Mouse (Mus musculus) kidney, adult 8-10 months (tissue): ENCODE results near the gene Chek2.
"Not testable (repeated sequence)": the region's sequence is repeated elsewhere in the genome, so short reads cannot be mapped to it uniquely, and the experiment has no call there.

ENCODE experiments used
- DNase-seq, 2 experiments: peaks; one replicate each; pipeline ENCODE4 v3.0.0; 2022

Gene Chek2

DNA sequence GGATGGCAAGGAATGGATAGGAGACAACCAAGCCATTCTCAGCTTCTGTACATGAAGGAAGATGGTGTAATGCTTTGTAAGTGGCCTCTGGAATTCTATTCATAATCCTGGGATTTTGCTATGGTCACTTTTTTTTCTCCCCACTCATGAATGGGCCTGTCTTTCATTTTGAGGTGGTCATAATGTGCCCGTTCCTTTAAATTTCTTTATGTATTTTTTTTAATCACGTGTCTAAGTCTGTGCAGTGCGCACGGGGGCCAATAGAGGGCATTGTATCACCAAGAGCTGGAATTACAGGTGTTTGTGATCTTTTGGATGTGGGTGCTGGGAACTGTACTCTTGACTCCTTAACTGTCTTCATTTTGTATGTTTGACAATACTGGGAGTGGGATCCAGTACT, 686 bp downstream of the Chek2 start:
- DNase-seq, result peak; percentile 34 to 64

DNA sequence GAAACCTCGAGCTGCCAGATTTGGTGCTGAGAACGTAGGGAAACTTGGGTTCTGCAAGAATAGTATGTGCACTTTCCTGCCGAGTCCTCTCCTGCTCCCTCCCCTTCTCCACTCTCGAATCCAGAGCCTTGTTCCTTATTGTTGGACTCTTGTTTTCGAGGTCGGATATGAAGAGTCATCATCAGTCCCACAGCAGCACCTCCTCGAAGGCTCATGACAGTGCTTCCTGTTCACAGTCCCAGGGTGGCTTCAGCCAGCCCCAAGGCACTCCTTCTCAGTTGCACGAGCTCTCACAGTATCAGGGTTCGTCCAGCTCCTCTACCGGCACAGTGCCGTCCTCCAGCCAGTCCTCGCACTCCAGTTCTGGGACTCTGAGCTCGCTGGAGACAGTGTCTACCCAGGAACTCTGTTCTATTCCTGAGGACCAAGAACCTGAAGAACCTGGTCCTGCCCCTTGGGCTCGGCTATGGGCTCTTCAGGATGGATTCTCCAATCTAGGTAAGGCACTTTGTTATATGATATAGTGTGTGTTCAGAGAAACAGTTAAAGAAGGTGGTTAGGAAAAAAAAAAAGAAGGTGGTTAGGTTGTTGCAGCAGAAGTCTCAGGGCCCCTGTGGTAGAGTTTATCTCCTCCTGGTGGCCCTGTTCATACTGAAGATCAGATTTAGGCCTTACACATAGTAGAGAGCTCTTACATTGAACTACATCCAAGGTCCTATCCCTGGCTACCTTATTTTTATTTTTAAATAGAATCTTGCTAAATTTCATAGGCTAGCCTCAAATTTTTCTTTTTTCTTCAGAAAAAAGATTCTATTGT, 1.5 kb downstream of the Chek2 start:
- no peak for DNase-seq

DNA sequence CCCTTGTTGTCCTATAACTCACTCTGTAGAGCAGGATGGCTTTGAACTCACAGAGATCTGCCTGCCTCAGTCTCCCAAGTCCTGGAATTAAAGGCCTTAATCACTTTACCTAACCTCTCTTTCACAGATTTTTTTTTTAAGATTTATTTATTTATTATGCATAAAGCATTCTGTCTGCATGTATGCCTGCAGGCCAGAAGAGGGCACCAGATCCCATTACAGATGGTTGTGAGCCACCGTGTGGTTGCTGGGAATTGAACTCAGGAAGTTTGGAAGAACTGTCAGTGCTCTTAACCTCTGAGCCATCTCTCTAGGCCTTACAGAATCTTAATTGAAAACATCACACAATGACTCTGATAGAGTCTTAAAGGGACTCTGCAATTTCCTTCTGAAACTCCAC, 13.2 kb downstream of the Chek2 start:
- DNase-seq, result no peak

DNA sequence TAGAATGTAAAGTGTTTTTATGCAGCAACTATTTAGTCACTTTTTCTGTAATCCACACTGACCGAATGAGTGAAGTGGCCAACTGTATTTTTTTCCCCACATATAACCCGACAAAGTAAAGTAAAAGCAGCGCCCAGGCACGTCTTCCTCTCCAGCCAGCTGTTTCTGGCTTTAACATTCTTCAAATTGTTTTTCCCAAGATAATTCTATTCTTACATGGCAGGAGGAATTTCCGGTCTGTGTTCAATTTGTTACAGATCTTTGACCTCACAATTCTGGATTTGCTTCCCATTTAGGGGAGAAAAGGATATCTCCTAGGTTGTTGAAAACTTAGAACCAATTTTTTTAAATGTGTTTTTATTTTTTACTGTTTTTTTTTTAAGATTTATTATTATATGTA, 17.3 kb downstream of the Chek2 start:
- peak in 1 of 2 experiments; percentile 45 for DNase-seq

DNA sequence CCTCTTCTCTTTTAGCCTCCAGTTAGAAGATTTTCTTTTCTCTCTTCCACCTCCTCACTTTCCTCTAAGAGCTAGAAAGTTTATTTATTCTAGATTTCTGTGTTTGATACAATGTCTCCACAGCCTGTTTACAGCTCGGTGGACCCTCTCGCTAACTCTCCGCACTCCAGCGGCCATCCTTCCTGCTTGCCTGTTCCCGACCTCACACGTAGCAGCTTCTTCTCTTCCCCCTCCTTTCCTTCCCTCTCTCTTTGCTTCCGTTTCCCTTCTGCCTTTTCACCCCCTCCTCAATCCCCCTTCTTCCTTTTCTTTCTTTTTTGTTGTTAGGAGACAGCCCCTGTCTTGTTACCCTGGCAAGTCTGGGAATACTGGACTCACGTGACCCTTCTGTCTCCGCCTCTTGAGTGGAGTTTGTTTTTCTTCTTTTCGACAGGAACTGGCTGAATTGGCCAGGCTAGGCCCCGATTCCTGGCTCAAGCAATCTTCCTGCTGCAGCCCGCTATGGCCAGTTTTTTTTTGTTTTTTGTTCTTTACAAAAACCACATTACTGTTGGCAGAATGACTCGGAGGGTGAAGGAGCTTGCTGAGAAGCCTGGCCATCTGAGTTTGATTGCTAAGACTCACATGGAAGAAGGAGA, 19.4 kb downstream of the Chek2 start:
- DNase-seq, result peak; percentile 67 to 78

DNA sequence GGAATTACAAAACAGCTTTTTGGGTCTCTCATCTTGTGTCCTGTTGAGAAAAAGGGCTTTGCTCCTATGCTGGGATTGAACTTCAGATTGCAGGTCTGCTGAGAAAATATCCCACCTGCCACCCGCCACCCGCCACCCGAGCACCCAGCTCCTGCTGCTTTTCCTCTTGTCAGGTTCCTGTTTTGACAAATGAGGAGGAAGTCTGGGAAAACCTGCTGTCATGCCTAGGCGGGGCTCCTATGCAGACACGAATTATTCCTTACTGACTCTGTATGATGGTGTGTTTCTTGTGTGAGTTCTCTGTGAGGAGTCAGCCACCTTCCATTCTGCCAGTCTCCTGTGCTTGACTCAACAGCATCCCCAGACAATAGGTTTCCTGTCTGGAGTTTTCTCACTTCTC, 20.7 kb downstream of the Chek2 start:
- DNase-seq, result no peak

DNA sequence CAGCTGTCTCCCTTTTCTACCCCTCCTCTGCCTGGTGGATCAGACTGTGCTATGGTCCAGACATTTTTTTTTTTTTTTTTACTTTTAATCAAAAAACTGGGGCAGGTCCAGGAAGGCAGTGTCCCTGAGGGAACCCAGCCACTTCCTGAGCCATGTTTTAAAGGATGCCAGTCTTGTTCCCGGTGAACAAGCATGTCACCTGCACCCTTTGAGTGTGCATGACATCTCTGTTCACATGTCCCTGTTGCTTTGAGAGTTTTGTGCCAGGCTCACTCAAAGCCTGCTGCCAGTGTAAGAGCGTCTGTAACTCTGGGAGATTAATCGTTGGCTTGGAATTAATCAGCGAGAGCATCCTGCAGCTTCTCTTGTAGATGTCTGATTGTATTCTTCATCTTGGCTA, 28.7 kb downstream of the Chek2 start:
- DNase-seq, result no peak

DNA sequence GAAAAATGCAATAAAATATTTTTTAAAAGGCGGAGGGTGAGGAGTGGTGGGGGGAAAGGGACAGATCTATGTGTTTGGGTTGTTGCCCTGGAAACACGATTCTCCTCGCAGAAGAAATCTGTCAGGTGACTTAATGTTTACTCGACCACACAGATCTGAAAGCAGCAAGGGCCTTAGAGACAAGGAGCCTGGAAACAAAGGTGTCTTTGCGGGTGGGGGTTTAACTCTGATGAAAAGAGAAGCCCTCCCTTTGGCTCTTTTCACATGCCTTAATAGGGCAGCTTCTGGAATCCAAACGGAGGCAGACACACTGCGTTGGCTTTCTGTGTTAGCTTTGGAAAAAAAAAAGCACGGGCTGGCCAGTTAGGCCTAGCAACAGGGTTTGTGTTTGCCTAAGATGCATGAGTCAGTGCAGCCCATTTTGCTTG, 29.5 kb downstream of the Chek2 start:
- no peak for DNase-seq

DNA sequence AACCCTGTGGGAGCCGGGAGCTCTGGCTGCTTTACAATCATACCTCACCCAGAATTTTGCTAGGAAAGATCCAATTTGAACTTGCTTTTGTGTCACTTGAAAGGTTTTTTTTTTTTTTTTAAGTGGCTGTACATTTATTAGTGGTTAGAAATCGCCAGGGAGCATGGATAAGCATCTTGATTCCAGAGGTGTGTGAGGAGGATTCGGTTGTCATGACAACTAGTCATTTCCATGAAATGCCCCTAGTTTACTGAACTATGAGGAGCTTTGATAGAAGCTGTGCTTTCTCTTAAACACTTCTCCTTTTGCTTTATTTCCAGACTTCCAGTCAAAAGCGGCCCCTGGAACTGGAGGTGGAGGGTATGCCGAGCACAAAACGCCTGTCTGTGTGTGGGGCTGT, 33.4 kb downstream of the Chek2 start:
- no peak for DNase-seq

DNA sequence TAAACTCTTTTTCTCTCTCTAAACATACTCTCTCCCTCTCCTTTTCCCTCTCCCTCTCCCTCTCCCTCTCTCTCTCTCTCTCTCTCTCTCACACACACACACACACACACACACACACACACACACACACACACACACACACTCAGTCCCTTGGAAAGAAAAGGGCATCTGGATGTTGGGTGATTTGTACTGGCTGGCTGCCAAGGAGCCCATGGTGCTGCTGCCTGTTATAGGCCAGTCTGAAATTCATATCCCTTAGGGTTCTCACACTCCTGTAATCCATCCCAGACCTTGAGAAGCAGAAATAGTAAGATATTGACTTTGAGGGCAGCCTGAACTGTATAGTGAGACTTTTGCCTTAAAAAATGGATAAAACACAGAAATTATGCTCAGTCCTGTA, 34.9 kb downstream of the Chek2 start:
- DNase-seq, result no peak

DNA sequence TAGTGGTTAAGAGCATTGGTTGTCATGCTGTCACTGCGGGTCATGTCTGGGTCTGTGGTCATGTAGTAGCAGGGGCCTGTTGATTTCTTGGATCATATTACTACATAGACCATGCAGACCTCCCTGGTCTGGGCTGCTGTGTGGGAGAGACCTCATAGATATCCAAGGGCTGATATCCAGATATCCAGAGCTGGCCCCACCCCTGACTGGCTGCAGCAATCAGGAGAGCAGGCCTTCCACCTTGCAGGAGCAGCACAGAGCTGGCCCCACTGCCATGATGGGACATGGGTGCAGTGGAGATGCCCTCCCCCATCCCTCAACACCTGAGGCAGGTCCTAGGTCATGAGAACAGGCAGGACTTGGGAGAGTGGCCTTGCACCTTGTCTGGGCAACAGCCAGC, 35.5 kb downstream of the Chek2 start:
- DNase-seq, result no peak

DNA sequence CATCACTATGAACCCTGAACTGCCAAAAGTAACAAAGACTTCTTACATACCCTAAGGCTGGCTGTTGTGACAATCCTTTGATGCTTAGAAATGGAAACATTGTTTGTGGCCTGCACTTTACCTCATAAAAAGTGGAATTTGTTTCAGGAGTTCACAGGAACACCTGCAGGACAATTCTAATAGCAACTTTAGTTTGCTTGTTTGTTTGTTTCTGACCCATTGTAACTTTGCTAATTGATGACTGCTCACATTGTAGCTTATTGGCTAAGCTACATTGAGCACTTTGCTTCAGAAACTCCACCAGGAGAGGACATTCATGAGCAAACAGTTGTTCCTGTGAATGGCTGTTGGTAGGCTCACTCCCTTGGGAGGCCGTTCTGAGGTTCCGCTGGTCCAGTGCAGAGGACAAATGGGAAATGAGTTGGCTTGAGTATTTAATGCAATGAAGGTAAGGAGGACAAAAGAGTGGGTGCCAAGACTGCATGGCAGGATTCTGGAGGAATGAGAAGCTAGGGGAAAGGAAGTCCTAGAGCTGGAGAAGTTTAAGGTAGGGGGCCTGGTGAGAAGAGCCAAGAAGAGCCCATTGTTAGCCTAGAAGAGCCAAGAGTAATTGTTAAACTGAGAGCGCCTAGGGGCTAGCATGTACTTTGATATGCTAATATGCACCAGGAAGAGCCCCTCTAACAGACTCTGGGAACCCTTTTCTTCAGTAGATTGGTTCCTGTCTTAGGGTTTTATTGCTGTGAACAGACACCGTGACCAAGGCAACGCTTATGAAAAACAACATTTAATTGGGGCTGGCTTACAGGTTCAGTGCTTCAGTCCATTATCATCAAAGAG, 38.1 kb downstream of the Chek2 start:
- DNase-seq, result no peak

DNA sequence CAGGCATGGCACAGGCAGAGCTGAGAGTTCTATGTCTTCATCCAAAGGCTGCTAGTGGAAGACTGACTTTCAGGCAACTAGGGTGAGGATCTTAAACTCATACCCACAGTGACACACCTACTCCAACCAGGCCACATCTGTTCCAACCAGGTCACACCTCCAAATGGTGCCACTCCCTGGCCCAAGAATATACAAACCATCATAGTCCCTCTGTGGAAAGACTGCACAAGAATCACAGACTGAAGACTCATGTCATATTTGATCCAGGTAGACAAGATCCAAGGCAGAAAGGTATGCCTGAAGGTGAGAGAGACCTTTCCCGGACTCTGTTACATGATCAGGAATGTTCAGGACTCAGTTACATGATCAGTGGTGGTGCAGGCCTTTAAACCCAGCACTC, 38.7 kb downstream of the Chek2 start:
- not testable (repeated sequence) for DNase-seq

DNA sequence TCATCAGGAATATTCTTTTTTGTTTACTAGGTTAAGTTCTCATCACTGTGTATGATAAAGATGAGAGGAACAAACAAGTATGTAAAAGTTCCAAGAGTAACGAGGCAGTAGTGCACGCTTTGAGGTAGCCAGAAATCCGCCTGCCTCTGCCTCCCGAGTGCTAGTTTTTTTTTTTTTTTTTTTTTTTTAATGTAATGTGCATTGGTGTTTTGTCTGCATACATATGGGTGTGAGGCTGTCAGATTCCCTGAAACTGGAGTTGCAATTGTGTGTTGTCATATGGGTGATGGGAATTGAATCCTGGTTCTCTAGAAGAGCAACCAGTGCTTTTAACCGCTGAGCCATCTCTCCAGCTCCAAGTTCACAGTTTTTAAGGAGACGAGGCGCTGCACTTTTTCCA, 39.3 kb downstream of the Chek2 start:
- no peak for DNase-seq

DNA sequence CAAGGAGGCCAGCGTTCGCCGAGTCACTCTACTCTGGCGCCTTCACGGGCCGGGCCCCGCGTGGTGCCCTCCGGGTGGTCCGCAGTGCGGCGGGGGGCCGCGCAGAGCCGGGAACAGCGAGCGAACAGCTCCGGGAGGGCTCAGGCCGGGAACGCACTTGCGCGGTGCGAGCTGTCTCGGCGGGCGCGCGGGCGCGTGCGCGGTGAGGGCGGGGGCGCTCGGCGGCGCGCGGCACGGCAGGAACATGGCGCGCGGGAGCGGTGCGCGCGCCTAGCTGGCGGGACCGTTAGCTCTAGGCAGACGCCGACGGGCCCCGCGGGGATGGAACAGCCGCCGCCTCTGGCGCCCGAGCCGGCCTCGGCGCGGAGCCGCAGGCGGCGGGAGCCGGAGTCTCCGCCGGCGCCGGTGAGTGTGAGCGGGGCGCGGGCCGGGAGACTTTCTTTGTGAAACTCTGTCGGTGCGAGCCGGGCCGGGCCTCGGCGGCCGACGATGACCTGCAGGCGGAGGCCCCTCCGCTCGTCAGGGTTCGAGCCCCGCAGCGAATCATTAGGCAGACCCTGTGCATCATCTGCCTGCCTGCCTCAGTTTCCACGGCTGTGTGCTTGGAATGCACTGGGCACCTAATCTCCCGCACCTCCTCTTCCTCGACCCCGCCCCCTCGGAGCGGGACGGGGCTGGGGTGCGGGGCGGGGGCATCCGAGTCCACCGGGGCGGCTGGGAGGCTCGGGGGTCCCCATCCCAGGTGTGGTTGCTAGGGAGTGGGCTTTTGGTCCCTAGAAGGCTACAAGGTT, 40.0 kb downstream of the Chek2 start, which contains the start of gene Ttc28:
TSS of gene Ttc28 (plus strand) at position 220 of the 791 bp plus-strand sequence.
- peak; percentile 73 to 74 for DNase-seq

DNA sequence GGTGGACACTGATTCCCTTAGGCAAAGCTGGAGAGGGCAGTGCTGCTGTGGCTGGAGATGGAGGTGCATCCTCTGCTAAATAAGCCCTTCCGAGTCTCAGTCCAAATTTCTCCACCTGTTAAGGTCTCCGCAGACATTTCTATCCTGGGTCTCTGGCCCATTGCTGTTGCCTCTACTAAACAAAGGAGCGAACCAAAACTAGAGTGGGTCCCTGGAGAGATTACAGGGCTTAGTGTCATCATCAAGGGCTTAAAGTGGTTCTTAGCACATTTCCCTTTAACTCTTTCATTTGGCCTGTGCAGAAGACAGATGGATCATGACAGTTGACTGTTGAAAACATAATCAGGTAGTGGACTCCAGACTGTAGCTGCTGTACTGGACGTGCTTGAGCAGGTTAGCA, 48.8 kb downstream of the Chek2 start:
- no peak for DNase-seq

DNA sequence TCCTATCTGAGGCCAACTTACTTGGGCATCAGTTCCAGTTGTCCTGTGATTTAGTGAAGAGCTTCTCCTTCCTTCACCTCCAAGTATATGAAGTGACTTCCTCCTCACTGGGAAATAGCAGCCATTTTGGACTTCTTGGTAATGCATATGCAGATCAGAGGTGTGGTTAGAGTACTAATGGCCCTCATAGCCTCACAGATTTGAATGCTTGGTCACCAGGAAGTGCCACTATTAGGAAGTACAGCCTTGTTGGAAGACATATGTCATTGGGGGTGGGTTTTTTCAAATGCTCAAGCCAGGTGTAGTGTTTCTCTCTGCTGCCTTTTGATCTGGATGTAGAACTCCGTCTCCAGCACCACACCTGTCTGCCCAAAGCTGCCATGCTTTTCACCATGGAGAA, 50.2 kb downstream of the Chek2 start:
- DNase-seq, result no peak

DNA sequence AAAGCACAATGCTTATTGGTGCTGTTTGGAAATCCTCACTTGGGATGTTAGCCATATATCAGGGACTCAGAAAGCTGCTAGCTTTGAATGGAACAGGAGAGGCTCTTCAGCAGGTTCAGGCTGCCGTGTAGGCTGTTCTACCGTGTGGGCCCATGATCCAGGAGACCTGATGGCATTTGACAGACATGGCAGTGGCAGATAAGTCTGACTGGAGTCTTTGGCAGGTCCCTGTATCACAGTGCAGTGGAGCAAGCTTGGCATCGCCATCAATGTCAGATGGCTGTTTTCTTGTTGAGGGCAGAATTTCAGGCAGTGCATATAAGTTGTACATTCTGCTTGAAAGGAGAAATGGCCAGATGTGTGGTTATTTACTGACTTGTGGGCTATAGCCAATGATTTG, 50.8 kb downstream of the Chek2 start:
- no peak for DNase-seq

DNA sequence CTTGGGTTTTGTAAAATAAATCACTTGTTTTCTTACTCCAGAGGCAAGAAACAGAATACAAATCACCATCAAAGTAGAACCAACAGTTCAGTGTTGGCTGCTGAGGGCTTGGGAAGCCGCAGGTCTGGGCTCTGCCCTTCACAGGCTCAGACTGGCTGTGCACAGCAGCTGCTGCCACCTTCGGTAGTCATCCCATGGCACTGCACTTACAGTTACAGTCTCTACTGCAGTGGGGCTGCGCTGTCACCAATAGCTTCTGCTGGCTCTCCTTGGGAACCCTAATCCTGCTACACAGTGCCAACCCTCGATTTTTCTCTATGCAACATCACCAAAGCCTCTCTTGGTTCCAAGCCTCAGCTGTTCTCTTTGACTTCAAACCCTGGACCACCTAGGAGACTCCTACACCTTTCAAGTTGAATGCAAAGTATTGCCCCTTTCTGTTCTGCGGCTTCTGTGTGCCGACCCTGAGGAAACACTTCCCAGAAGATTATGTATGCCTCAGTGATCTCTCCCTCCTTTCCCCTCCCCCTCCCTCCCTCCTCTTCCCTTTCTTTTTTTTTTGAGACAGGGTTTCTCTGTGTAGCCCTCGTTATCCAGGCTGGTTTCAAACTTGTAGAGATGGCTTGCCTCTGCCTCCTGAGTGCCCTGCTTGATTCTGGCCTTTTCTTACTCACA, 57.5 kb downstream of the Chek2 start:
- no peak for DNase-seq

DNA sequence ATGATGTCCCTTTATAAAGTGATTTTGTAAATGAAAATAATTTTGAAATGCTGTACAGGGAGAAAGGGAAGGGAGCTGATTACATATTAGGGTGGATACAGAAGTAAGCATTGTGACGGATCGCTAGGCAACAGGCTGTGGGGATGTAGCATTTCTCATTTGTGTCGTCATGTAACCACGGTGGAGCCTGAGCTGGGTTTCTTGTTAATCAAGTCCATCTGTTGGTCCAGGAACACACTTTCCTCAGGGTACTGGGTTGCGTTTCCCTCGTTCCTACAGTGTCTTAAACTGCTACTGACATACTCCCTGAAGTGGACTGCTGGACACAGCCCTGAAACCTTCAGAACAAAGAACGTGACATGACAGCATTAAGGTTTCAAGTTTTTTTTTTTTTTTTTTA, 58.4 kb downstream of the Chek2 start:
- DNase-seq, result no peak

DNA sequence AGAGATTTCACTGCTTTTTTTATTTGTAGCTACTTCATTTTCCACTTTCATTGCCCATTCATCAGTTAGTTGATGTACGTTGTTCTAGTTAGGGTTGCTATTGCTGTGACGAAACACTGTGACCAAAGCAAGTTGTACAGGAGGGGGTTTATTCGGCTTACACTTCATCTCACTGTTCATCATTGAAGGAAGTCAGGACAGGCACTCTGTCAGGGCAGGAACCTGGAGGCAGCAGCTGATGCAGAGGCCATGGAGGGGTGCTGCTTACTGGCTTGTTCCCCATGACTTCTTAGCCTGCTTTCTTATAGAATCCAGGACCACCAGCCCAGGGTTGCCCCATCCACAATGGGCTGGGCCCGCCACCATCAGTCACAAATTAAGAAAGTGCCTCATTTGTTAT, 59.0 kb downstream of the Chek2 start:
- no peak for DNase-seq

DNA sequence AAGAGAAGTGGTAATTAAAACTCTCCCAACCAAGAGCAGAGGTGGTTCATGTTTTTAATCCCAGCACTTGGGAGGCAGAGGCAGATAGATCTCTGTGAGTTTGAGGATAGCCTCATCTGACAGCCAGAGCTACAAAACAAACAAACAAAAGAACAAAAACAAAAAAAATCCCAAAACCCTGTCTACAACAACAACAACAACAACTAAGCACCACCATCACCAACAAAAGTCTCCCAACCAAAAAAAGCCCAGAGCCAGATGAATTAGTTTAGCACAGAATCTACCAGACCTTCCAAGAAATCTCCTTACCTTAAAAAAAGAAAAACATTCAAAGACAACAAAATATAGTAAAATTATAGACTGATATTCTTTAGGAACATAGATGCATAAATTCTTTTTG, 60.6 kb downstream of the Chek2 start:
- DNase-seq, result no peak
